Mouse (Mus musculus): Measurements from ENCODE around the gene Atp6v0e.

- TF ChIP-seq CTCF (IDR thresholded peaks at IDR 0.05; ENCODE audit: low read depth, low read length) (no peak), POLR2A (IDR thresholded peaks at IDR 0.05; ENCODE audit: insufficient read depth, low read length) (no peak)
These were observed 39.6 kb downstream of the Atp6v0e start for GRCm38 (mm10) chr17:26702621-26703020.
